Mouse (Mus musculus) CH12.LX (cell line): Measurements from ENCODE around the gene Whrn.

Source experiments
- CTCF ChIP-seq, 2 experiments: IDR thresholded peaks in 1 of 2; conservative IDR thresholded peaks in 1 of 2; 2 replicates each; pipeline ENCODE4 v1.5.1; 2011 to 2012; ENCODE audit warnings: low read depth in 2 of 2, low read length in 2 of 2, improper control_type of control experiment in 1 of 2, inconsistent platforms in 1 of 2, mild to moderate bottlenecking in 1 of 2, moderate library complexity in 1 of 2
- MAFK ChIP-seq: IDR thresholded peaks from 2 replicates; pipeline ENCODE4 v1.6.1; 2011; ENCODE audit warnings: low read length, improper control_type of control experiment; ENCODE audit not compliant: insufficient replicate concordance
- MAX ChIP-seq: IDR thresholded peaks from 2 replicates; pipeline ENCODE4 v1.6.1; 2011; ENCODE audit warnings: low read length, improper control_type of control experiment
- NELFE ChIP-seq: IDR thresholded peaks from 2 replicates; pipeline ENCODE4 v1.6.1; 2011; ENCODE audit warnings: low read depth, low read length, improper control_type of control experiment
- NRF1 ChIP-seq: IDR thresholded peaks from 2 replicates; pipeline ENCODE4 v1.6.1; 2014; ENCODE audit warnings: low read depth, mild to moderate bottlenecking, inconsistent platforms, low read length, improper control_type of control experiment, moderate library complexity
- PAX5 ChIP-seq: IDR thresholded peaks from 2 replicates; pipeline ENCODE4 v1.6.1; 2012; ENCODE audit warnings: low read length, inconsistent platforms, mixed read lengths
- POLR2A ChIP-seq: IDR thresholded peaks from 2 replicates; pipeline ENCODE4 v1.6.1; 2011; ENCODE audit warnings: low read depth, mild to moderate bottlenecking, improper control_type of control experiment, low read length
- TBP ChIP-seq: conservative IDR thresholded peaks from 2 replicates; pipeline ENCODE4 v1.6.1; 2011; ENCODE audit warnings: low read depth, low read length, improper control_type of control experiment

- TF ChIP-seq MAX (no peak), PAX5 (no peak), CTCF (conservative IDR thresholded peaks at IDR 0.05 in 1 of 2, IDR thresholded peaks at IDR 0.05 in 1 of 2; ENCODE audit: low read depth in 2 of 2, low read length in 2 of 2) (no peak), MAFK (no peak), NELFE (no peak), NRF1 (no peak), TBP (no peak), POLR2A (no peak)
Measured at GRCm38 (mm10) chr4:63459141-63459789, 36.5 kb downstream of the Whrn start.
